Mouse (Mus musculus) urinary bladder, postnatal 0 days (tissue): ENCODE data around the gene Ccdc171. TPM values are rescaled to one million over a fixed set of nuclear protein-coding genes. Genes with fewer than 3 reads are reported as not detected.

Source experiments
- polyA plus RNA-seq: library from polyadenylated mRNA; unstranded; fragments of >200 nt; fragmentation: Nextera tagmentation; extraction: Ambion mirVana; gene quantifications from 2 replicates; pipeline ENCODE4 v1.2.1, GENCODE M21; 2015

Gene Ccdc171
- 0.99 and 1.3 TPM in 2 replicates for polyA plus RNA-seq

DNA sequence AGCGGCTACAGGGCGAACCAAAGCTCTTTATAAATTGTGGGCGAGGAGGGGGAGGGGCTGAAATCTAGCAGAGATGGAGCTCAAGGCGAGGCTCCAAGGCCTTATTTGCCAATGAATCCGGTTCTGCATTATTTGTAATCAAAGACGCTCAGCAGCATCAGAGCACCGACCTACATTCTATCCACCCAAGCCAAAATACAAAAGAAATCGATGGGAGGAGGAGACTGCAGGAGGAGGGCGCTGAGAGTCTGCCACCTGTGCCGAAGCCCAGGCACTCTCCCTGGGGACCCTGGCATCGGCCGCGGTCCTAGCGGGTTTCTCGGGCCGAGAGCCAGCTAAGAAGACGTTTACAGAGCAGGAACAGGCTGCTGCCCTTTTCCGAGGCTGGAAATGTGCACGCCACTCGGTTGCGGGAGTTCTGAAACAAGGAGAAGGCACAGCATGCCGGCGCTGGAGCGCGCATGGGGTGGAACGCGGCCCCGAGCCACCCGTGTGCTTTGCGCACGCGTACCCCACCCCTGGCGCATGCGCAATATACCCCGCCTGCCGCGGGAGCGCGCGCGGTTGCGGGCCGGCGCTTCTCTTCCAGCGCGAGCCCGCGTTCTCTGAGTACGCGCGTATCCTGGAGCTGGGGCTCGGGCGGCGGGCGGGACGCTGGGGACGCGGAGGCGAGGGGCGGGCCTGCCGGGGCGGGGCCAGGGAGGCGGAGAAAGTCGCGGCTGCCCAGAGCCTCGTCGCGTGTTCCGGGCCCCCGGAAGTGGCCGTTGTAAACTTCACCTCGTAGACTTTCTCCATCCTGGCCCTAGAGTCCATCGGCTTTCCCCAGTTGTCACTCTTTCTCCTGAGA, at the start of gene Ccdc171:
Gene Ccdc171, plus strand, starts transcription at position 703 of the 847 bp plus-strand sequence.

DNA sequence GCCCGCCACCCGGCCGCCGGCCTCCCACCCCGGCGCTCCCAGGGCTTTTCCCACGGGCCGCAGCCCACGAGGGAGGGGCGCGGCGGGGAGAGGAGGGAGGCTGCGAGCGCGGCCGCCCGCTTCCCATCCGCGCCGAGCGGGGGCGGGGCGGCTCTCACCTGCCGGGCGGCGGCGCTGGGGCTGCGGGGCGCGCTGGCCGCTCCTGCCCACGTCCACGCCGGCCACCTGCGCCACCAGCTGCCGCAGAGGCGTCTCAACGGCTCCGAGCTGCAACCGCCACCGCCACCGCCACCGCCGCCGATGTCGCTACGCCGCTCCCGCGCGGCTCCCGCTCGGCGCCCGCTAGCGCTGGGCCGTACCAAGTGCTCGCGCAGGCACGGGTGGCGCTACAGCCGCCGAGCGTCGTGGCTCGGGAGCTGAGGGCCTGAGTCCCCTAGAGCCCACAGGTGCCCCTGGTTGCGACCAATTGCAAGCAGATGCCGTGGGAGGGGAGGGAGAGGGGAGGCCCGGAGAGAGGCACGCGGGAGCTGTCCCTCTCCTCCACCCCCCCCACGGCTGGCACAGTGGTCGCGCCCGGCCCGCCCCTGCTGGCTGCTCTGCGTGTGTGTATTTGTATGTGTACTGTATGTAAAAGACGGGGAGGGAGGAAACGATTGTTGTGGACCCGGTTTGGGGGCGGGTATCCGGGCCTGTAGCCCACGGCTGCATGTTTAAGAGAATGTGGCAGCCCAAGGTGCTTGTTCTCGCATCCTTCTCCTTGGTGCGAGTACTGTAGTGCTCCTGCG, 39.0 kb upstream of the Ccdc171 start, which contains the start of gene Psip1:
Gene Psip1, minus strand, starts transcription at position 343 of the 785 bp plus-strand sequence.

Other genes starting within 250 kb of the Ccdc171 start
- gene Ttc39b, start 201.3 kb upstream of the Ccdc171 start, polyA plus RNA-seq, result 6.4 and 7.7 TPM in 2 replicates
- gene Snapc3, start 107.8 kb upstream of the Ccdc171 start, polyA plus RNA-seq, result 24.9 and 25.4 TPM in 2 replicates
- gene Psip1, start 39.1 kb upstream of the Ccdc171 start, polyA plus RNA-seq, result 38.7 and 47.1 TPM in 2 replicates